Mouse (Mus musculus) frontal cortex, postnatal 14 days (tissue): ENCODE data around the gene Srsf1.

ENCODE experiments used
- DNase-seq, 2 experiments: peaks; one replicate each; pipeline ENCODE4 v3.0.0; 2022; ENCODE audit warnings: low spot score in 2 of 2

Gene Srsf1

DNA sequence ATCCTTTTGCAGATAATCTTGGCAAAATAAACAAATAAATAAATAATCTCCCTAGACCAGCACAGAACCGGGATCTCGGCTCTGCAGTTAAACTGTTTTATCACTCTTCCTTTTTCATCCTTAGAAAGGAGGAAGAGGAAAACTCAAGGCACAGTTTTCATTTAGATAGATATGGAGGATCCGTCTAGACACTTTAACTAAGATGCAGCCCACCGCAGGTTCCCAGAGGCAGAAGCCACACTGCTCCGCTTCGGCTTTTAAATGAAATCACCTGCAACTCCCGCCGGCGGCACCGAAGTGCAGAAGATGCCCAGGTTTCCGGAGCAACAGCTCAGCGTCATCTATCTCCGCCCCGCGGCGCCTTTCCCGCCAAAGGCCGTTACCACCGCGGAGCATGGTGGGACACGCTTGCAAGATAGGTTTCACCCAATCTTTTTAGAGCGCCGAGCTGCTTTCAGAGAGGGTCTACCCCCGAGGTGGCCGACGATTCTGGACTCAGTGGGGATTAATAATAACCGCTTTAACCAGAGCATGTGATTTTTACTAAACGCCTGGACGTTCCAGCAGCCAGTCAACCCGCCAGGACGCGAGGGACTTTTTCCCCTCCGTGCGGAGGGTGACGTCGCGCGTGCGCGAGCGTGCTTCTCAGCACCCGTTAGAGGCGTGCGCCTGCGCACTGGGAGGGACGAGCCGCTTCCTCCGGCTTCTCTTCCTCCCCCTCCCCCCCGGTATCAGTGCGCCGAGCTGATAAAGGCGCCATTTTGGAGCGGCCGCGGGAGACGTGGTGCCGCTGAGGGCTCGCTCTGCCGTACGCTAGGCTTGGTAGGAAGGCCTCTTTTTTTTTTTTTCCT lies at the start of gene Srsf1:
Gene Srsf1 (plus strand): TSS at position 430 of the 851 bp plus-strand sequence.
- DNase-seq: peak; percentile 94 to 95

DNA sequence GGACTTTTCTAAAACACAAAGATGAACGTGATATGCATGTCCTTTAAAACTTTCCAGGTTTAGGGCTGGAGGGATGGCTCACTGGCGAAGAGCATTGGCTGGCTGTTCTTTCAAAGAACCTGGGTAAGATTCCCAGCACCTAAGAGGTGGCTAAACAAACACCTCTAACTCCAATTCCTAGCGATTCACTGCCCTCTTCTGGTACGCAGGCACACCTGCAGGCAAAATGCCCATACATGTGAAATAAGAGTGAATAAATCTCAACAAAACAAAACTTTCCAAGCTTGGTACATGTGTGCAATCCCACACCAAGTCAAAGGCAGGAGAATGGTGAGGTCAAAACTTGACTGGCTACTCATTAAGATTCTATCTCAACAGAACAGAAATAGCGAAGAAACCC lies 47.4 kb upstream of the Srsf1 start:
- no peak for DNase-seq

DNA sequence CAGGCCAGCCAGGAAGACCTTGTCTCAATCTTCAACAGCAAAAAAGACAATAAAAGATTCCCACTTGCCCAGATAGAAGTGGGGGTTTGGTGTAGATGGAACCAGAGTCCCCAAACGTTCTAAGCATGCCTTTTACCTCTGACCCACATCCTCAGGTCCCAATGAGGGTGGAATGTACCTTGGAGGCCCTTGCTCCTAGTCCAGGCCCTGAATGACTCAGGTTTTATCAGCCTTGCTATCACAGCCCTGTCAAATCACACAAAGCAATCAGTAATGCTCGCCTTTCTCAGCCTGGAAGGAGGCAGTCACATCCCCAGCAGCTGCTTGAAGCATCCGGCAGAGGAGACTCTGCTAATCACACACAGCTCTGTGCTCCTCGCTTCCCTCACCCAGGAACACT lies 44.4 kb upstream of the Srsf1 start:
- no peak for DNase-seq

DNA sequence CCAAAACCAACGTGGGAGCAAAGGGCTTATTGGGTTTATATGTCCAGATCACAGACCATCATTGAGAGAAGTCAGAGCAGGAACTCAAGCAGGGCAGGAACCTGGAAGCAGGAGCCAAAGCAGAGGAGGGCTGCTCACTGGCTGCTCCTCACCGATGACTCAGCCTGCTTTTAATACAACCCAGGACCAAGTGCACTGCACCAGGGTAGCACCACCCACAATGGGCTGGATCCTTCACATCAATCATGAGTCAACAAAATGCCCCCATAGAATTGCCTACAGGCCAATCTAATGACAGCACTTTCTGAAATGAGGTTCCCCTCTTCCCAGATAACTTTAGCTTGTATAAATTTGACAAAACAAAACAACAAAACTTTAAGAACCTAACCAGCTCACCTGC lies 43.0 kb upstream of the Srsf1 start:
- DNase-seq: no peak

DNA sequence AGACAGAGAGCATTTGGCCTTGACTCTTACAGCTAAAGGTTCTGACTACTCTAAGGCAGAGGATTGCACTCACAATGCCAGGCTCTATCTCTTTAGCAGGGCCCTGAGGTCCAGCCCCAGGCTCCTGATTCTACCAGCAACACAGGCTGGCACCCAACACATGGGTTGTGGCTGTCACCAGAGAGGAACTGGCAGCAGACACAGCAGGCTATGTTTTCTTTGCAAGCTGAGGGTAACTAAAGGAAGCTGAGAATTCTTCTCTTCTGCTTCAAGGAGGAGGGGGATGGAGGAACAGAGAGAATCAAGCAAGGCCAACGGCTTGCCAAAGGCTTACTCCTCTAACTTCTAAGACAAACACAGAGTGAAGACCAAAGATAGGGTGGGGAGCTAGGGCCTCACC lies 38.5 kb upstream of the Srsf1 start:
- DNase-seq: no peak

DNA sequence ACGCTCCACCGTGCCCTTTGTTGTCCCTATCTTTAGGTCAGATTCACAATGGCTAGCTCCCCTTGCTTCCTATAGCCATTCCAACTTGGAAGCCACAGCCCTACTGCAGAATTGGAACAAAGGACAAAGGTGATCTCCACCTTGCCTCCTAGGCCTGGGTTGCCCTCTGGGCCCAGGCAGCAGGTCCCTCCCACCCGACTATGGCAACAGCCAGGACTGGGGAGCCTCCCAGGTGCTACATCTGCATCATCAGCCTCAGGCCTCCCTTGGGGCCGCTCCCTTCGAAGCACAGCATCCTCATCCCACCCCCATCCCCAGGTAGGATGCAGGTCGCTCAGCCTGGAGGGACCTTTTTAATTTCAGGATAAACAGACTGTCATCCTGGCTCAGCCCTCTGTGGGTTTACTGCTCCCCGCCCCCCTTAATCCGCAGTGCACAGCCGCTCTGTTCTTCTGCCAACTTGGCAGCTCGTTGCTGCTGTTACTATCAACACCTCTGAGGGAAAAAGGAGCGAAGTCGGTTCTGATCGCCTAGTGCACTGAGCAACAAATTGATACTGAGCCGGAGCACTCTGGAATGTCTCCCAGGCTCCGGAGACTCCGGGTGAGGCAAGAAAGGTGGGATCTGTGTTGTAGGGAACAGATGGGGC lies 37.5 kb upstream of the Srsf1 start:
- DNase-seq: peak; percentile 29 to 44

DNA sequence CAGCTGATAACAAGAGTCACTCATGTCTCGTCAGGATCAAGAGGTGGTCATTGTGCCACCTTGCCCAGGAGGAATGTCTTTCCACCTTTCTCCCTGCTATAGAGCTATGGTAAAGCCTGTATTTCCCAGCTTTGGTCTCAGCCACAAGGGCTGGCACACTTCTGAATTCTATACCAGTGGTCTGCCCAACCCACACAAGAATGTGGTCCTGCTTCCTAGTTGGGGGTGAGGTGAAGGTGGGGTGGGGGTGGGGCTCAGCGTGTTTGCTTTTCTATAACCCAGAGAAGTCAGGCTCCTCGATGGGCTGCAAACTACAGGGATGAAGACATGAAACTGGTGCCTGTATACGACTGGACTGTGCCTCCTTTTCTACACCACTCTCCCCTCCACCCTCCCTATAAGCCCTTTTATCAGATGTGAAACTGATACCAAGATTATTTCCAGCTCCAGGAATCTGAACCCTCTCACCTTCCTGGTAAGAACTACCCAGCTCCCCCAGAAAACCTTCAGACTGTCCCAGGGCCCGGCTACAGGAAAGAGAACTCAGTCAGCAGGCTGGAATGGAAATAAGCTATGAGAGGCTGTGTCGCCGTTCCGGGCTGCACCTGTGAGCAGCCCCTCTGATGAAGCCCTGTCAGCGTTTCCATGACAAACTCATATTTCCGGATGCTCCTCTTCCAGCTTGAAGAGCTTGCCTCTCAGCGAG lies 35.8 kb upstream of the Srsf1 start:
- no peak for DNase-seq

DNA sequence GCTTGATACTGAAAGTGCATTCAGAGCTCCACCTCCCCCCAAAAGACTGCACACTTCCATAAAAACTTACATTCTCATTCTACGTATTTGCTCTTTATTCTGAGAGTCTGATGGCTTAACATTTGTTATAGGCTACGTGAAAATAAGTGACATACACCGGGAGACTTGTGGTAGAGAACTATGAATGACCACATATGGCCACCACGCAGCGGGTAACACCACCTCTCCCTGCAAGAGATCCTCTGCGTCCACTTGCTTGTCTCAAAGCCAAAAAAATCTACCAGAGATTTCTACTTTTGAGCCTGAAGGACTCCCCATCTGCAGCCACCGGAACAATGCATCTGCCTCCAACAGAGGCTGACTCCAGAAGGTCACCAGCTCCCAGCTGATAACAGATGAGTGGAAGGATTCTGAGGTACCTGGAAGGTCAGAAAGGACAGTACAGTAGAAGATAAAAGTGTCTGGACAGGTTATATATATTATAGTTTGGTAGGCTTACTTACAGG lies 35.2 kb upstream of the Srsf1 start:
- DNase-seq: no peak

DNA sequence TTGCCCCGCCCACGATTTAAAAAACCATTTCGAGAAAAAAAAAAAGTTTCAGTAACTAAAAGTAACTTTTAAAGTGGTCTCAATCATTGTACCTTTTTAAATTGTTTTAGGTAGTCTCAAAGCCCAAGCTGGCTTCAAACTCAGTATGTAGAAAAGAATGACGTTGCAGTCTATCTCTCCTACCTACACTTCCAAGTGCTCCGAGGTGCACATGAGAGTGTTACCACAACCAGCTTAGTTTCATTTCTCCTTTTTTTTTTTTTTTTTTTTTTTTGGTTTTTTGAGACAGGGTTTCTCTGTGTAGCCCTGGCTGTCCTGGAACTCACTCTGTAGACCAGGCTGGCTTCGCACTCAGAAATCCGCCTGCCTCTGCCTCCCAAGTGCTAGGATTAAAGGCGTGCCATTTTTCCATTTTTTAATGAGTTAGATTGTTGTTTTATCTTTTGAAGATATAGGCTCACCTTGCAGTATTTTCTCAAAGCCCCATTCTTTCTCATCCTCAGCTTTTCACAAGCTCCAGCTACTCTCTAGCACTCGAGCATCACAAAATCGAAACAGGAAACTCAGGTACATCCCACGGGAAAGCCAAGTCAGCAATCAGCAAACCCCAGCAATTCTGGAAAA lies 34.4 kb upstream of the Srsf1 start:
- no peak for DNase-seq

DNA sequence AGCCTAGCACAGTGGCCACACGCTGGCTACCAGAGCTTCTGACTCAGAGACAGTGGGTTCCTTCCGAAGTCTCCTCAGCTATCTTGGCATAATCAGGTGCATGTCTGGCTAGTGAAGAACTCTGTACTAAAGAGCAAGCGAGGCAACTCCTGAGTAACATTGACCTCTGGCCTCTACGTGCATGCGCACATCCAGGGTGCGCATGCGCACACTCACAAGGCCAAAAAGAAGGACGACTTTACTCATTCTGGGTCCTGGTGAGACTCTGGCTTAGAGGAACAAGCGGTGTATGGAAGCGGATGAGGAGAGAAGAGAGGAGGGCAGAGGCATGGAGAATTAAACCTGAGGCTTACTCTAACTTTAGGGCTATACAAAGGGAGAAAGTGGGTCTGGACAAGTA lies 33.5 kb upstream of the Srsf1 start:
- DNase-seq: no peak

DNA sequence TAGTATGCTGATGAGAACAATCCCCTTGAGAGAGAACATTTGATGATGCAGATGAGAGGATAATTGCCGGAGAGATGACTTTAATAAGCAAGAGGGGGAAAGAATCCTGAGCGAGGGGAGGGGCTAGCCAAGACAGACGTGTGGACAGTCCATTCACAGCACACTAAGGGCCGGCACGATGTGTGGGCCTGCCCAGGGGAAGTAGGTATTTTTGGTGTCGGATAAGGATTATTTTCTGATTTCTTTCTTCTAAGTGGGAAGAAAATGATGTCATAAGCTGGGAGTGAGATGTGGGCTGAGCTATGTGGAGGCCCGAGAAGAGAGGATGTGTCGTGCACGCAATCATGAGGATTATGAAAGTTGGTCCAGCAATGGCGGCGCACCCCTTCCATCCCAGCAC lies 32.0 kb upstream of the Srsf1 start:
- peak in 1 of 2 experiments; percentile 20 for DNase-seq

DNA sequence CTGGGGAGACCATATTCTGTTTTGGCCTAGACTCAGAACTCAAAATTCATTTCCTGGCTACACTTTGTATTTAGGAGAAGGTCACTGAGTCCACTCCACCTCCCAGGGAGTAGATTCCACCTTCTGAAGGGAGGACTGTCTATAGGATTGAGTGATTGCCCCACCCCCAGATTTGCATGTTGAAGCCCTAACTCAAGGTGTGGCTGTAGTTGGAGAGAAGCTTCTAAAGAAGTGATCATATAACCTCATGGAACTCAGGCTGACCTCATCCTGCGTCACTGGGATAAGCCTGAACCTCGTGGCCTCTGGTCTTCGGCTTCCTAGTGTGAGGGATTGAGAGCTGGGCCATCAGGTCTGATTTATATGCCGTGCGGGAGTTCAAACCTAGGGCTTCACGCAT lies 31.4 kb upstream of the Srsf1 start:
- no peak for DNase-seq

DNA sequence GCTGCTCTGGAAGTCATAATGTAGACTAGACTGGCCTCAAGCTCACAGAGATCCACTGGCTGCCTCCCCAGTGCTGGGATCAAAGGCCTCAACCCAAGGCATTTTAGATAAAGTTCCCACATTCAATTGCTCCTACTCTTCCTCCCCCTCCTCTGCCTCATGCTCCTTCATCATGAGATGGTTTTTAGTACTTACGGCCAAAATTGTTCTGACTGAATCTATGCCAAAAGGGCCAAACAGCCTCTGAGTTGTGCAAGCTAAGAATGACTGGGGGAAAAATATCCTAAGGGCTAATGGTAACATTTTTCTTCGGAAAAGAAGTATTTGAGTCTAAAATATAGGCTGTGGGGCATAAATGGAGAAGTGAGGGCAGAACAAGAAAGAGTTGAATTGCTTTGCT lies 23.2 kb upstream of the Srsf1 start:
- DNase-seq: no peak

DNA sequence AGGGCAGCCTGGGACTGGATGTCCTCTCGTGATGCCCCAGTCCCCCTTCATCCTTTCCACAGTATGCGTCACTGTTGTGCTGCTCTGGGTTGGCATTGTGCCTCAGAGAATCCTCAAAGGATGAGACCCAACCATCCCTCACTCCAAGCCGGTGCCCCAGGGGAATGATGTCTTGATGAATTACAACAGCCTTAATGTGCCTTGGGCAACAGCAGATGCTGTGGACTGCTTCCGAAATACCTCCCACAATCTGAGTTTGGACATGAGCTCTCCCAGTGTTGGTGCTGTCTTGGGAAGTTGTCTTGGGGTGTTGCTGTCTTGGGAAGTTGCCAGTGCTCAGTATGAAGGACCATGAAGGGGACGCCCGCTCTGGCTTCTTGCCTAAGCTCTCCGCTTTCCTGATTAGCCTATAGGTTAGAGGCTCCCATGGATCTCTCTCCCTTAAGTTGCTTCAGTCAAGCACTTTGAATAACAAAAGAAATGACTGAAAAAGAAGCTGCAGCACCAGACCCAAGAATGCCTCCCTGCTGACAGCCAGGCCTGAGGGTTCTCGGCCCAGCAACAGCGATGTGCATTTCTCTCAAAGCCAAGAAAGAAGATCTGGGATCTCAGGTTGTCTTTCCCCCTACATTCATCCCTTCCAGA lies 19.7 kb upstream of the Srsf1 start:
- DNase-seq: no peak

DNA sequence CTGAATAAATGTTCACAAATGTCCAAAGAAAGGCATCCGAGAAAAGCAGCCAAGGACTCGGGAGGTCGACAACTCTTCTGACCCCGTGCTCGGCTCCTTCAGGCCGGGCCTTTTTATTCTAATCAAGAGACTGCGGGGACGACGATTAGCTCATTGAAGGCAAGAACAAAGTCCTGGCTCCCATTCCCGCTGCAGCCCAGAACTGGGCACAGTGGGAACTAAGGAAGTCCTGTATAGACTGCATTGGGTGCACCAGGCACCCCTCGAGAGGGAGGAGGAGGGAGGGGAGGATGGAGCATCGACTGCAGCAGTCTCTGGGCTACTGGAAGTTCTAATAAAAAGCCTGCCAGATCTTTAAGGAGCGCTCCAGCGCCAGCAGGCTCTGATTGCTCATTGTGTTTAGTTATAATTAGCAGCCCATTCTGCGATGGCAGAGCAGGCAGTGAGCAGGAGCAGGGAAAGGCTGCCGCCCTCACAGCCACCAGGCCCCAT lies 18.9 kb upstream of the Srsf1 start:
- DNase-seq: no peak

DNA sequence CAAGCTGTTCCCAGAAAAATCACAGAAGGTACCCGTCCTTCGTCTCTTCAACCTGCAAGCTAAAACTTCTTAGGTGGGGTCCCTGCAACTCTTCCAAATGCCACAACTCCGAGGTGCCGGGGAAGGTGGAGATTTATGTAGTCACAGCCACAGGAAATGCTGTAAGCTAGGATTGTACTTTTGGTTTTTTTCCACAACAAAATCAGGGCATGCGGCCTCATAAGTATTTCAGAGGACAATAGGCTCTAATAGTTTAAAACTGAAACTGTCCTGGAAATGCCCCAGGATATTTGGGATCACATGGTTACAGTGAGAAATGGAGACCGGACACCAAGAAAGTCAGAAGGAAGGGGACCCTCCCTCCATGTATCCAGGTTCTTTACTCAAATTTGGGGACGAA lies 17.0 kb upstream of the Srsf1 start:
- no peak for DNase-seq

DNA sequence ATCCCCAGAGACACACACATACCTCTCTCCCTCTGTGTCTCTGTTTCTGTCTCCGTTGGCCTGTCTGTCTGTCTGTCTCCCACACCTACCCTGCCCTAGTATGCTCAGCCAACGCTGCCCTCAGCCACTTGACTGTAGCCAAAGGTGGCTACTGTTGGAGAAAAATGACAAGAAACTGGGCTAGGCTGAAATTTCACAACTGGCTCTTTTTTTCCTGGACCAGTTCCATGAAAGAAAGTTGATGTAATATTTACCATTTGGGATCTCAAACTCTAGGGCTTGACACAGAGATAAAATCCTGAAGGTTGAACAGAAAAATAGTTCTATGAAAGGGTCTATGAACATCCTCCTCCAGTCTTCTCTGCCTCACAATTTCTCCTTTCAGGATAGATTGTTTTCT lies 16.3 kb upstream of the Srsf1 start:
- no peak for DNase-seq

DNA sequence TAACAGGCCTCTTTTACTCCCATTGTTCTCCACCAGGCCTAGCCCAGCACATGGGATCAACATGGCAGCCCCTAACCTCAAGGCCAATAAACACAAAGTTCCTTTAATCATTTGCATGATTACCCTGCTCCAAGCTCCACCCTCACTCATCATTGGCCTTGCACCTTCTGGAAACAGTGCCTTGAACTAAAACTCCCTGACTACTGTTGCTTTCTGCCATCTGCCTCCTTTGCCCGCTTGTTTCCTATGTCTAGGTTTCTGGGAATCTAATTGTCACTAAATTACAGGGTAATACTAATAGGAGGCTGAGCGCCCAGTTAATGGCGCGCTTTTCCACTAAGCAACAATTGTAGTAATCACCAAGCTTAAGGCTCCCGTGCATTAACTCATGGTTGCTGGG lies 15.4 kb upstream of the Srsf1 start:
- no peak for DNase-seq

DNA sequence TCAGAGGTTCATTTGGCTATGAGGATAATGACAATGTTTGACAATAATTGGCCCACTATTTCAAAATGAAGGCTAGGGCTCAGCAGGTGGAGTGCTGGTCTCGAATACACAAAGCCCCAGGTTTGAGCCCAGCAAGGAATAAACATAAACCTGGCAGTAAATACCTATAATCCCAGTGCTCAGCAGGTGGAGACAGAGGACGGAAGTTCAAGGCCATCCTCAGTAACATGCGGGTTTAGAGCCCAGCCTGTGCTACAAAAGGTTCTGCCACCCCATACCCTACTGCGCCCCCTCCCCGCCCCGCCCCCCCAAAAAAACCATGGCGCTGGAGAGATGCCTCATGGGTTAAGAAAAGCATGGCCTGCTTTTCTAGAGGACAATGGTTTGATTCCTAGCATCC lies 11.2 kb upstream of the Srsf1 start:
- no peak for DNase-seq

DNA sequence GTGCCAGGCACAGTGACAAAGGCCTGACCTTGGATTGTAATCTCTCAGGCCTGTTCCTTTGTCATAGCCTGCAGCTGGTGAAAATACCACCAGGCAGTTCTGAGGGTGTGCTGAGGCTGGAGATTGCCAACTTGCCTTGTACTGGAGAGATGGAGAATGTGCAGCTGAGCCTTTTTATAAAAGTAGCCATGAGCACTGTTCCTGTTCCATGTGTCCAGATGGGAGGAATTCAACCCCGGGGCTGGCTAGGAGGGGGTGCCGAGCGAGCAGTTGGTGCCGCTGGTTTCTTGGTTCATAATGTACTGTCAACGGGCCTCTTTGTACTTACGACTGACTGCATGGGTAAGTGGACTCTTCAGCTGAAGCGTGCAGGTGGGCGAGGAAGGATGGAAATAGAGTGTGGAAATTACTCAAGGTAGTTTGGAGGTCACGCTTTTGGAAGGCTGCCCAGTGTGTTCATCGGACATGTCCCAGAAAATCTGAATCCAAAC lies 10.4 kb upstream of the Srsf1 start:
- no peak for DNase-seq

DNA sequence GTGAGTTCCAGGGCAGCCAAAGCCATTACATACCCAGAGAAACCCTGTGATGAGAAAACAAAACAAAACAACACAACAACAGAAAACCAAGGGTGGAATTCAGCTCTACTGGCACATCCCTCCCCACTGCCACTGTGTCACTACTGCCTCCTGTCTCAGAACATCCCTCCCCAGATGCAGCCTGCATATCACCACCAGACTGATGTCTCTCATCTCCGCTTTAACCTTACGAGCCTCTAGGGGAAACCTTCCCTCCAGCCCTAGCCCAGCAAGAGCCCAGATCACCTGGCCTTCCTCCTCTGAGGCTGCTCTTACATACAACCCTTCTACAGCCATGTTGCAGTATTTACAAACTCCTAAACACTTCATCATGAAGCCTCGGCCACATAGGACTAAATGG lies 9.8 kb upstream of the Srsf1 start:
- no peak for DNase-seq
